Mouse (Mus musculus) limb, embryonic 11.5 days (tissue): Measurements from ENCODE around the gene 1600002K03Rik. TPM values are rescaled to one million over a fixed set of nuclear protein-coding genes. Genes with fewer than 3 reads are reported as not detected.

Experiments
- ATAC-seq: fragments of 200-750 bp; cut with Nextera tagmentation; 2 replicates; pipeline ENCODE4 v1.8.0; 2017; ENCODE audit warnings: low read depth; ENCODE audit not compliant: insufficient number of reproducible peaks, low FRiP score, low TSS enrichment
- DNase-seq: peaks from one replicate; pipeline ENCODE4 v3.0.0-alpha.2; 2015; ENCODE audit warnings: low spot score
- H3K27ac ChIP-seq: fragments of 300-500 bp; sonication (generic); replicated peaks from 2 replicates; pipeline ENCODE4 v1.5.1; 2014; ENCODE audit warnings: low read depth, mild to moderate bottlenecking, low read length
- H3K27me3 ChIP-seq: fragments of 300-500 bp; sonication (generic); 2 replicates; pipeline ENCODE4 v1.6.1; 2014; ENCODE audit warnings: mild to moderate bottlenecking, low read length, mixed read lengths; ENCODE audit not compliant: control insufficient read depth, insufficient read depth
- H3K36me3 ChIP-seq: fragments of 300-500 bp; sonication (generic); 2 replicates; pipeline ENCODE4 v1.6.1; 2014; ENCODE audit warnings: mild to moderate bottlenecking, low read length, moderate library complexity, mixed read lengths; ENCODE audit not compliant: control insufficient read depth, insufficient read depth
- H3K4me1 ChIP-seq: fragments of 300-500 bp; sonication (generic); 2 replicates; pipeline ENCODE4 v1.6.1; 2014; ENCODE audit warnings: low read length, mixed read lengths; ENCODE audit not compliant: control insufficient read depth, insufficient read depth
- H3K4me2 ChIP-seq: fragments of 300-500 bp; sonication (generic); 2 replicates; pipeline ENCODE4 v1.6.1; 2014; ENCODE audit warnings: low read depth, mild to moderate bottlenecking, moderate library complexity; ENCODE audit not compliant: severe bottlenecking
- H3K4me3 ChIP-seq: fragments of 300-500 bp; sonication (generic); 2 replicates; pipeline ENCODE4 v1.5.1; 2014; ENCODE audit warnings: low read depth, low read length
- H3K9ac ChIP-seq: fragments of 300-500 bp; sonication (generic); 2 replicates; pipeline ENCODE4 v1.6.1; 2014; ENCODE audit warnings: mild to moderate bottlenecking, low read length
- H3K9me3 ChIP-seq: fragments of 300-500 bp; sonication (generic); 2 replicates; pipeline ENCODE4 v1.6.1; 2016; ENCODE audit warnings: low read length; ENCODE audit not compliant: control insufficient read depth
- WGBS: fragments of 180-500 bp; shearing (Covaris S2); extraction: QIAGEN DNeasy Blood & Tissue Kit; methylation state at CpG from one replicate; pipeline ENCODE4 v1.1.7; 2014; 5-methylcytosine and 5-hydroxymethylcytosine counted together
- polyA plus RNA-seq: library from polyadenylated mRNA; unstranded; fragments of >200 nt; fragmentation: Nextera tagmentation; extraction: Ambion mirVana; gene quantifications from 2 replicates; pipeline ENCODE4 v1.2.1, GENCODE M21; 2014

1600002K03Rik gene
- polyA plus RNA-seq, 1 experiment from 2014 or later = 5.9 TPM

GRCm38 (mm10) chr10:80177441-80178279 lies 4.9 kb downstream of the 1600002K03Rik start:
- ATAC-seq (no peak), DNase-seq (no peak)
- Histone ChIP-seq H3K4me3 (no peak overlapping the region), H3K4me2 (no peak overlapping the region), H3K27me3 (no peaks in the 10 kb centered on the region), H3K36me3 (no peaks in the 10 kb centered on the region), H3K9ac (no peak overlapping the region), H3K4me1 (peaks cover 13% of the 10 kb centered on the region; the same call in 1 of the 2 replicates), H3K27ac (no peak overlapping the region), H3K9me3 (no peaks in the 10 kb centered on the region)
- 74% methylated on average over 7 of the region's 7 CpGs for WGBS

DNA sequence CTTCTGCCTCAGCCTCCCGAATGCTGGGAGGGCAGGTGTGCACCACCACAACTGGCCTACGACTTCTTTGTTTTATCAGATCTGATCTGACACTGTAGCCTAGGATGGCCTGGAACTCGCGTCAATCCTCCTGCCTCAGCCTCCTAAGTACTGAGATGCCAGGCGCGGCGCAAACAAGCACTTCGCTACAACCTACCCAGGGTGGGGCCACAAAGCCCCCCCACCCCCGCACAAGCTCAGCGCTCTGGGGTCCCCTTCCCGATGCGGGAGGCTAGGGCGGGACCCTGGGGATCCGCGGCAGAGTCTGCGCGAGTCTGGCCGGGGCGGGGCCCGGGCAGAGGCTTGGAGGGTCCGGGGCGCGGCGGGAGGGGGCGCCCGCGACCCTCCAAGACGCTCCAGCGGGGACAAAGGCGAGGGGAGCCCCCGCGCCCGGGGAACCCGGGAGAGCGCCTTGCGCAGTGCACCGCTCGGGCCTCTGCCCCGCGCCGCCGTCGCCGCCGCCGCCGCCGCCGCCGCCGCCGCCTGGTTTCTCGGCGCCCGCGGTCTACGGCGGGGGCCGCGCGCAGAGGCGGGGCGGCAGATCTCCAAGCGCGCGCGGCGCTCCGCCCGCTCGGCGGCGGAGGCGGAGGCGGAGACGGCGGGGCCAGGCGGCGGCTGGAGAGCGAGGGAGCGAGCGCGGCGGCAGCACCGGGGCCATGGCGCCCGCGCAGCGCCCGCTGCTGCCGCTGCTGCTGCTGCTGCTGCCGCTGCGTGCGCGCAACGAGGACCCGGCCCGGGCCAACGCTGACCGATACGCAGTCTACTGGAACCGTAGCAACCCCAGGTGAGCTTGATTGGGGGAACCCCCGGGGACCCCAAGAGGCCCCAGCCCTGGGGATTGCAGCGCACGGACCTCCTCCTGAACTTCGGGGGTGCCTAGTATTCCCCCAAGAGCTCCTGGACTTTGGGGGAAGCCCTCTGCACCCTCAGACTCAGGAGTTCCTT lies 6.6 kb downstream of the 1600002K03Rik start, which contains the start of gene Efna2:
Gene Efna2 (plus strand): TSS at position 415 of the 984 bp plus-strand sequence.
- Histone ChIP-seq H3K4me2 (peak within 1 kb of the TSS; percentile 55), H3K27ac (peak within 1 kb of the TSS; percentile 44), H3K27me3 (no peaks in the 10 kb centered on the region), H3K9me3 (no peaks in the 10 kb centered on the region), H3K9ac (peak within 1 kb of the TSS; percentile 97), H3K36me3 (no peaks in the 10 kb centered on the region), H3K4me3 (peak within 1 kb of the TSS; percentile 85), H3K4me1 (peaks cover 13% of the 10 kb centered on the region; the same call in 1 of the 2 replicates)
- WGBS = 2% methylated on average over 77 of the region's 106 CpGs
- DNase-seq (peak; percentile 75), ATAC-seq (peak; percentile 63)

DNA sequence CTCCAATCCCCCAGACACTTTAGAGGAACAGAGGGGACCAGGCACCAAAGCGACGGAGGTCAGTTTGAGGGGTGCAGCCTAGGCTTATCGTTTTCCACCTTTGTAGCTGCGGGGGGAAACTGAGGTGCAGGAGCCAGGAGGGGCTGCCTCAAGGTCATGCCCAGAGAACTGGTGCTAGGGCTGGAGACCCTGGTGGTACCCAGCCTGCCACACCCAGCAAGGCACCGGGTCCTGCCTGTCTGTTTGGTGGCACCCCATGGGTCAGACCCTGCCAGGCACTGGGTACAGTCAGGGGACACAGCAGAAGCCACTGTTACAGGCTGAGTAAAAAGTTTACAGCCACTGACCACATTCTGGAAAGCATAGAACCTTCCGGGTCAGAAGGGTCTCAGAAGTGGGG lies 7.5 kb downstream of the 1600002K03Rik start:
- peak overlapping the region; percentile 55 for H3K4me2 ChIP-seq
- DNase-seq = no peak
- ATAC-seq = no peak

GRCm38 (mm10) chr10:80180823-80181222 lies 8.1 kb downstream of the 1600002K03Rik start:
- Histone ChIP-seq H3K4me1 (peaks cover 14% of the 10 kb centered on the region), H3K27me3 (no peaks in the 10 kb centered on the region), H3K36me3 (no peaks in the 10 kb centered on the region), H3K4me3 (peak overlapping the region; percentile 85), H3K27ac (peak overlapping the region; percentile 82), H3K9me3 (no peaks in the 10 kb centered on the region), H3K9ac (peak overlapping the region; percentile 97), H3K4me2 (peak overlapping the region; percentile 55)
- DNase-seq (peak; percentile 65), ATAC-seq (no peak)
- WGBS = 11% methylated on average over 5 of the region's 5 CpGs

More for the DNA sequence above, 7.5 kb downstream of the 1600002K03Rik start:
- Histone ChIP-seq H3K36me3 (no peaks in the 10 kb centered on the region), H3K4me1 (peaks cover 16% of the 10 kb centered on the region), H3K4me3 (peak overlapping the region; percentile 85), H3K27ac (peak overlapping the region; percentile 82), H3K9ac (peak overlapping the region; percentile 97), H3K9me3 (no peaks in the 10 kb centered on the region), H3K27me3 (no peaks in the 10 kb centered on the region)
- 40% methylated on average over 6 of the region's 6 CpGs for WGBS

DNA sequence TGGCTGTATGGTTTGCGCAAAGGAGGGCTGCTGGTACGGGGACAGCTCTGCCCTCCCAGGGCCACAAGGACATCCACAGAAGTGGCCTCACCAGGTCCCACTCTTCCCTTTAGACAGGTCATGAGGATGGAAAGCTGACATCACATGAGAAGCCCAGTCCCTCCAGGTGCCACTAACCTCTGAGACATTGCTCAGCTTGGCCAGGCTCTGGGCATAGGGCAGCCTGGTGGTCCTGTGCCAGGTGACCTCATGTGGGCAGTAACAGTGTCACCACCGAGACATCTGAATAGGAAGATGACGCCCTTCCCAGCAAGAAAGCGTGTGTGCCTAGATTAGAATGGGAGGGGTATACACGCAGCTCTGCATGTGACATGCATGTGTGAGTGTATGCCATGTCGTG lies 9.8 kb downstream of the 1600002K03Rik start:
- DNase-seq (no peak), ATAC-seq (no peak)
- WGBS = 97% methylated on average over 7 of the region's 7 CpGs
- Histone ChIP-seq H3K4me1 (peaks cover 16% of the 10 kb centered on the region), H3K27me3 (no peaks in the 10 kb centered on the region), H3K4me3 (no peak overlapping the region), H3K36me3 (peaks cover 4% of the 10 kb centered on the region; the same call in 1 of the 2 replicates), H3K4me2 (no peak overlapping the region), H3K9ac (no peak overlapping the region), H3K9me3 (no peaks in the 10 kb centered on the region), H3K27ac (no peak overlapping the region)

GRCm38 (mm10) chr10:80186649-80187048 lies 13.9 kb downstream of the 1600002K03Rik start:
- 37% methylated on average over 27 of the region's 27 CpGs for WGBS
- no peak for DNase-seq
- no peaks in the 10 kb centered on the region for H3K9me3 ChIP-seq
- H3K4me2 ChIP-seq = no peak overlapping the region
- no peak overlapping the region for H3K9ac ChIP-seq
- peaks cover 26% of the 10 kb centered on the region for H3K27me3 ChIP-seq
- H3K27ac ChIP-seq = no peak overlapping the region
- peaks cover 21% of the 10 kb centered on the region for H3K4me1 ChIP-seq
- no peak overlapping the region for H3K4me3 ChIP-seq
- no peak for ATAC-seq
- peaks cover 12% of the 10 kb centered on the region for H3K36me3 ChIP-seq

DNA sequence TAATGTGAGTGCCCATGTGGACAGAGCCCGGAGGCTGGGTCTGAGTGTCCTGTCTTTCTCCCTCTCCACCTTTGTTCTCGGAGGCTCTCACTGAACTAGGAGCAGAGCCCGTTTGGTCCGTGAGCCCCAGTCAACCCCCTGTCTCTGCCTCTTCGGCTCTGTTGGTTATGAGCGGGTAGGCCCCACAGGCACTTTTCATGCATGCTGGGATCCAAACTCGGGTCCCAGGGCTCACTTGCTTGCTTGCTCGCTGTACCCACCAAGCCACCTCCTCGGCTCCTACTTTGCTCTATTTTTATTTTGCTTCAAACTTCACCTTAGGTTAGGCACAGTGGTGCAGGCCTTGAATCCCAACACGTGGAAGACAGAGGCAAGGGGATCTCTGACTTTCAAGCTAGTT lies 15.0 kb downstream of the 1600002K03Rik start:
- peaks cover 26% of the 10 kb centered on the region for H3K27me3 ChIP-seq
- H3K9ac ChIP-seq = no peak overlapping the region
- no peak overlapping the region for H3K27ac ChIP-seq
- DNase-seq (no peak), ATAC-seq (no peak)
- peaks cover 21% of the 10 kb centered on the region for H3K4me1 ChIP-seq
- H3K4me2 ChIP-seq = no peak overlapping the region
- WGBS = 87% methylated on average over 10 of the region's 10 CpGs
- no peaks in the 10 kb centered on the region for H3K9me3 ChIP-seq
- peaks cover 12% of the 10 kb centered on the region for H3K36me3 ChIP-seq
- H3K4me3 ChIP-seq = no peak overlapping the region

GRCm38 (mm10) chr10:80188453-80189024 lies 15.8 kb downstream of the 1600002K03Rik start:
- Histone ChIP-seq H3K4me3 (no peak overlapping the region), H3K4me2 (no peak overlapping the region), H3K9me3 (no peaks in the 10 kb centered on the region), H3K4me1 (peaks cover 21% of the 10 kb centered on the region), H3K9ac (no peak overlapping the region), H3K27me3 (peaks cover 26% of the 10 kb centered on the region), H3K36me3 (peaks cover 12% of the 10 kb centered on the region), H3K27ac (no peak overlapping the region)
- DNase-seq (no peak), ATAC-seq (no peak)
- 74% methylated on average over 15 of the region's 15 CpGs for WGBS
